8 mouse cellular contexts compared by ENCODE assay signal in genomic region chr3:100892383-100893335, GRCm38 (mm10). TPM values are rescaled to one million over a fixed set of nuclear protein-coding genes. Genes with fewer than 3 reads are reported as not detected.
DNase-seq lines count a peak whose midpoint lies in the region; ATAC-seq lines count a peak whose summit lies in the region.
"Had no signal": no experiment of that assay in that cellular context is flagged by ENCODE, and none has a peak within 500 bp of the region (broad histone marks: within the 10 kb centered on the region; RNA-seq: fewer than 3 reads in every experiment).

No protein-coding gene starts in this region.

- ATAC-seq in granulocyte monocyte progenitor cell, adult 5-6 weeks (replicated peaks; ENCODE audit: poor library complexity, severe bottlenecking), result no peak
- ATAC-seq: forebrain, embryonic 13.5 days had no signal

- DNase-seq in kidney, adult 11 months, result peak; percentile 14
- DNase-seq in kidney, postnatal 4 days, result no peak
- peak; percentile 23 for DNase-seq in 416B (ENCODE audit: low read depth)
- DNase-seq in Muller cell, postnatal 12 days (ENCODE audit: inconsistent ontology term), result peak; percentile 65
- DNase-seq in fibroblast of lung, adult 2 months (ENCODE audit: low read depth), result peak; percentile 33
- no peak for DNase-seq in testis, postnatal 14 days (ENCODE audit: low spot score)

RNA-seq across cellular contexts. Expression of gene Trim45, which starts 29.3 kb away (rescaled TPM):
- total RNA-seq in granulocyte monocyte progenitor cell, adult 5-6 weeks (2014; fragmentation: Nextera tagmentation), result 14.6 and 15.7 TPM in 2 replicates
- 26.2 and 29.3 TPM in 2 replicates for total RNA-seq in granulocyte monocyte progenitor cell, adult 5-6 weeks (2017)

Comparison
In these comparisons a context has a peak if more than half of its experiments do, and no peak if none do; other contexts are left out.
1. DNase-seq: peak in kidney, adult 11 months (single experiment), 416B (single experiment), Muller cell, postnatal 12 days (single experiment) and fibroblast of lung, adult 2 months (single experiment); none in kidney, postnatal 4 days (0 of 2) and testis, postnatal 14 days (single experiment).